Mouse (Mus musculus) kidney, adult 2 months (tissue): ENCODE results near the gene Olfr332. TPM values are rescaled to one million over a fixed set of nuclear protein-coding genes. Genes with fewer than 3 reads are reported as not detected.
"Not testable (repeated sequence)": the region's sequence is repeated elsewhere in the genome, so short reads cannot be mapped to it uniquely, and the experiment has no call there.

ENCODE experiments used
- DNase-seq: peaks from one replicate; pipeline ENCODE4 v3.0.0; 2021
- H3K27ac ChIP-seq: fragments of 200-500 bp; 2 replicates; pipeline ENCODE4 v1.5.1; 2012; ENCODE audit warnings: low read depth, low read length, control low read depth, inconsistent platforms; ENCODE audit not compliant: insufficient read depth
- H3K27me3 ChIP-seq: fragments of 200-500 bp; replicated peaks from 2 replicates; pipeline ENCODE4 v1.6.1; 2012; ENCODE audit warnings: mild to moderate bottlenecking, moderate library complexity, low read length, inconsistent platforms; ENCODE audit not compliant: control insufficient read depth, insufficient read depth
- H3K36me3 ChIP-seq: fragments of 200-500 bp; 2 replicates; pipeline ENCODE4 v1.6.1; 2012; ENCODE audit warnings: mild to moderate bottlenecking, moderate library complexity, low read length, inconsistent platforms; ENCODE audit not compliant: control insufficient read depth, insufficient read depth
- H3K4me1 ChIP-seq: fragments of 200-500 bp; 2 replicates; pipeline ENCODE4 v1.6.1; 2011; ENCODE audit warnings: low read length; ENCODE audit not compliant: control insufficient read depth, insufficient read depth
- H3K4me3 ChIP-seq: fragments of 200-500 bp; 2 replicates; pipeline ENCODE4 v1.5.1; 2011; ENCODE audit warnings: mild to moderate bottlenecking, low read depth, low read length, control low read depth; ENCODE audit not compliant: insufficient read depth
- CTCF ChIP-seq: fragments of 200-500 bp; conservative IDR thresholded peaks from 2 replicates; pipeline ENCODE4 v1.5.1; 2011; ENCODE audit warnings: low read depth, mild to moderate bottlenecking, control low read depth, low read length, moderate library complexity, mixed read lengths; ENCODE audit not compliant: insufficient read depth, insufficient read length
- POLR2A ChIP-seq: fragments of 200-500 bp; IDR thresholded peaks from one replicate; pipeline ENCODE4 v1.6.1; 2011; ENCODE audit warnings: low read depth, low read length, control low read depth
- WGBS: fragments of 180-500 bp; shearing (Covaris S2); methylation state at CpG from one replicate; pipeline ENCODE4 v1.1.7; 2018; 5-methylcytosine and 5-hydroxymethylcytosine counted together
- polyA plus RNA-seq: library from polyadenylated mRNA; depleted of rRNA; stranded (reverse); fragments of >200 nt; gene quantifications from 2 replicates; pipeline ENCODE4 v1.2.3, GENCODE M21; 2012; rRNA removed

Olfr332 gene
- not detected in 2 replicates for polyA plus RNA-seq

DNA sequence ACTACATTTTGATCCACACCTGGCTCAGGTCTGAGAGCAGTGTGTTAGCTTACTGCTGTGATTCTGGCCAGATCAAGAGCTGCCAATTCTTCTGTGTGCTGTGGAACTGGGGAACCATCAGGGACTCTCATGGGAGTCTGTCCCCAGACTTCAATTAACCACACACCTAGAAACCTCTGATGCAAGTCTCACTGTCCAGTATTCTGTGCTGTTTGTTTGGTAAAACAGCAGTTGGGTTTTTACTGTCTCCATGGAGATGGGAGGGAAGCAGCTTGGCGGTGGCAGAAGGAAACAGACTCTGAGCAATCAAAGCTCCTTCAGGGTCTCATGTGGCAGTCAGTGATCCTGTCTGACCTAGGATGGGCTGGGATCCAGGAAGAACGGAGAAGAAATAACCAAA is at the start of gene Olfr332:
Gene Olfr332, minus strand, starts transcription at position 101 of the 400 bp plus-strand sequence.
- Histone ChIP-seq H3K4me1 (no peaks in the 10 kb centered on the region), H3K27ac (no peak within 1 kb of the TSS), H3K36me3 (no peaks in the 10 kb centered on the region), H3K4me3 (no peak within 1 kb of the TSS), H3K27me3 (no peaks in the 10 kb centered on the region)
- 65% methylated on average over 2 of the region's 2 CpGs for WGBS
- no peak for DNase-seq
- TF ChIP-seq POLR2A (no peak), CTCF (no peak)

DNA sequence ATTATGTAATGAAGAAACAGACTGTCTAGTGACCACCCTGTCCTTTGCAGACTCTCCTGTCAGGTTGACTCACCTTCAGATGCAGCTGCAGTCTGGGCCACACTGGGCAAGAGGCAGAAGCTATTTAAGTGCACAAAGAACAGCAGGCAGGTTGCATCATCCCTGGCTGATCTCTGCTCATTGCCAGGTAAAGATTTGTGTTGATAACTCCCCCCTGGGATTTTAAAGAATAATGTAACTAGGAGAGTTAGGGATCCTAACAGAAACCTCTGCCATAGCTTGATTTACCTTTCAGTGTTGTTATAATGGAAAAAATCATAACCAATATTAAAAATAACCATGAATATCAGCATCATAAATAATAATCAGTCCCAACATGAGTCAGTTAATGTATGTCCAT is 42.4 kb upstream of the Olfr332 start, which contains the start of gene Olfr330:
Gene Olfr330, minus strand, starts transcription at position 101 of the 400 bp plus-strand sequence.
- H3K27me3 ChIP-seq, H3K4me3 ChIP-seq, H3K4me1 ChIP-seq, DNase-seq, H3K36me3 ChIP-seq, H3K27ac ChIP-seq: not testable (repeated sequence)

DNA sequence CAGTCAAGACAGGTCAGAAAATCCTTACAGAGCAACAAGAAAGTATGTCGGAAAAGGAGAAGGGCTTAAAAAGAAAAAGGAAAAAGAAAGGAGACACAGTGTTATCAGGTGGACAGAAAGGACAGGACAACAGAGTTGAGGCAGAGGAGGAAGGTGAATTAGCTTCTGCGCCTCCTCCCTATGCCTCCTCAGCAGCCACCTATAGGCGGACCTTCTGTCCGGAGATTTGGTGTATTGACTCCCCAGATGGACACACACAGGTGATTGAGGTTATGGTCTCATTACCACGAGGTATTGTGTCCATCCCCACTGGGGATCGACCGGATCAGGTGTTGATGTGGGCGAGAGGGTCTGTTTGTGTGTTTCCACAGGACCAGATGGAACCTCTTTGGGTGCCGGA is 27.4 kb upstream of the Olfr332 start:
- not testable (repeated sequence) for H3K27ac ChIP-seq, H3K27me3 ChIP-seq, H3K4me3 ChIP-seq, H3K36me3 ChIP-seq, H3K4me1 ChIP-seq
- 92% methylated on average over 9 of the region's 9 CpGs for WGBS
- DNase-seq = peak; percentile 16

DNA sequence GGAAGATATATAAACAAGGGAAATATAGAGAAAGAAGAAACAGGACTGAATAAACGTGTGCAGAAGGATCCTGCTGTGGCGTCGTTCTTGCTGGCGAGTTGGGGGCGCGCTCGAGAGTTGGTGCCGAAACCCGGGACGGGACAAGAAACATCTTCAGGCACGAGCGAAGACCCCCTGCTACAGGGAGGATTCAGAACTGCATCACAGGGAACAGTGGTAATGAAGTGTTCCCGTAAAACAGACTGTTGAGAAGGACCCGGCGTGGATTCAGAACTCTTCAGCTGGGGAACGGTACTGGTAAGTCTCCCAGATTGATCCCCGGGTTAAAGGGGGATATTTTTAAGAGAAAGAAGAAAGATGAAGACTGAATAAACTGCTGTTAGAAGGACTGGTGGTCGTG is 26.6 kb upstream of the Olfr332 start:
- H3K36me3 ChIP-seq, H3K4me3 ChIP-seq, H3K4me1 ChIP-seq, H3K27ac ChIP-seq, H3K27me3 ChIP-seq: not testable (repeated sequence)
- DNase-seq = peak; percentile 58
- WGBS = 94% methylated on average over 18 of the region's 18 CpGs

DNA sequence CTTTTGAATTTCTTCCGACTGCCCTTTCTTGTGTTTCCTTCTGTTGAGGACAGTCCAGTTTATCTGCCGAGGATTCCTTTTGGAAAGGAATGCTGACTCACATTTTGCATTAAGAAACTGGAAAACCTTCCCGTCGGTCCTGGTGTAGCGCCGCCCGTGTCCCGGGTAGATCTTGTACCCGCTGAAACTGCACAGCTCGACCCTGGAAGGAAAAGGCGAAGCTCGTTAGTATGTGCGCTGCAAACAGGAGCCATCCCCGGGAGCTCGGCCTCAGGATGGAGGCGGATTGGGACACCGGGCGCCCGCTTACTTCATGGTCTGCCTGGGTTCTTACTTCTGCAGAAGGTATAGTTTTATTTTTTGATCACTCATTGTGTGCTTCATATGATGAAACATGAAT is 16.7 kb upstream of the Olfr332 start:
- not testable (repeated sequence) for H3K27me3 ChIP-seq, H3K27ac ChIP-seq, H3K36me3 ChIP-seq, H3K4me3 ChIP-seq, DNase-seq, H3K4me1 ChIP-seq
- 86% methylated on average over 19 of the region's 19 CpGs for WGBS

DNA sequence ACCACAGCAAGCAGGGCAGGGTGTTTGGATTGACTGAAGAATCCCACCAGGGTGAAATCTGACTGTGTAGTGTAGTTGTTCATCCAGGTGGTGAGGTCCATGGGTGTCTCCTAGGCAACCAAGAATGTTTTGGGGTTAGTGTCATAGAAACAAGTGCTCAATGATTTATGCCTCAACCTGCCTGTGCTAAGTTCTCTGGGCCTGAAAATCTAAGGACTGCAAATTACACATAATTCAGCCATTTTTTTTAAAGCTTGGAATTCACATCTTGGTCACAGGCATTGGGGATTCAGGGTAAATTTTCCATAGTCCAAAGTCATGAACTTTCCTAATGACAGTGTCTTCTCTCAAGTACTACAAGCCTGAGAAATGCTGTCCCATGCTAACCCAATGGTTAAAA is 10.1 kb upstream of the Olfr332 start, which contains the start of gene Olfr331:
Gene Olfr331, minus strand, starts transcription at position 101 of the 400 bp plus-strand sequence.
- H3K4me3 ChIP-seq, H3K36me3 ChIP-seq, H3K27ac ChIP-seq, H3K4me1 ChIP-seq, H3K27me3 ChIP-seq, DNase-seq: not testable (repeated sequence)

DNA sequence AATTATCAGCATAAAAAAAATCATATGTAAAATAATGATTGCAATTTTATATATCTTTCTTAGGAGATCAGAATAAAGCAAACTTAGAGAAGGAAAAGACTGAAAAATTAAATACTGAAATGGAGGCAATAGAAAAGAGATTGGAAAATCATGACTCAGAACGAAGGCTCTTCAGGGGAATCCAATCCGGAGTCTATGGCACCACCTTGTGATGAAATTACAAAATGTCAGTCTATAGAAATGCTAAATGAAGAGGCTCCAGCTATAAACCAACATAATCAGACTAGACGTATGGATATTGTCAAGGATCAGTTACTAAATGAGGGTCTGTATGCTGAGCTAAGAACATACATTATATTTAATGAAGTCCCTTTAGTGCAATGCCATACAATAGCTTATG is 6.9 kb upstream of the Olfr332 start:
- Histone ChIP-seq H3K27ac (no peak overlapping the region), H3K4me3 (no peak overlapping the region), H3K4me1 (no peaks in the 10 kb centered on the region), H3K36me3 (no peaks in the 10 kb centered on the region), H3K27me3 (no peaks in the 10 kb centered on the region)
- DNase-seq = no peak
- no peak for TF ChIP-seq CTCF
- no peak for TF ChIP-seq POLR2A
- 35% methylated on average over 3 of the region's 3 CpGs for WGBS

DNA sequence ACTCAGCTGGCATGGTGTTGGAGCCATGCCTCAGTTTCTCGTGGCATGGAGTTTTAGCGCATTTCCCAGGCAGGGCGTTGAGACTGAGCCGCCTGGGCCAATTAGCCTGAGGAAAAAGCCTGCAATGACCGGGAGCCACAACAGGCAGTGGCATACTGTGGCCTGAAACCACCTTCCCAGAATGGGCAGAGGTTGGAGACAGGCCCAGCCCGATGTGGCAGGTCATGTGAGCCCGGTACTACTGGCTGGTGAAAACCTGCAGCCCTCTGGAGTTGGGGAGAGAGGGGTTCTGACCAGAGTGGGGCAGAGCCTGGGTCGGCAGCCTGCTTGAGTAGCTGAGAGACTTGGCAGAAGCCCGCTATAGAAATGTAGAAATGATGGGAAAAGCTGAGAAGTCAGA is 6.4 kb upstream of the Olfr332 start:
- Histone ChIP-seq H3K4me3 (no peak overlapping the region), H3K27ac (no peak overlapping the region), H3K36me3 (no peaks in the 10 kb centered on the region), H3K27me3 (no peaks in the 10 kb centered on the region), H3K4me1 (no peaks in the 10 kb centered on the region)
- TF ChIP-seq POLR2A (no peak), CTCF (no peak)
- WGBS = 80% methylated on average over 9 of the region's 9 CpGs
- DNase-seq = no peak
